Mouse (Mus musculus) heart, postnatal 0 days (tissue): ENCODE measurements around the gene Phactr1. TPM values are rescaled to one million over a fixed set of nuclear protein-coding genes. Genes with fewer than 3 reads are reported as not detected.
A peak's percentile ranks its signal among the peaks of the same experiment; 100 is the strongest.

Source experiments
- ATAC-seq: fragments of 200-750 bp; cut with Nextera tagmentation; 2 replicates; pipeline ENCODE4 v1.8.0; 2017; ENCODE audit warnings: low read depth, moderate number of reproducible peaks, moderate library complexity; ENCODE audit not compliant: insufficient read depth
- DNase-seq: peaks from one replicate; pipeline ENCODE4 v3.0.0-alpha.2; 2016; ENCODE audit warnings: low spot score
- H3K27ac ChIP-seq: fragments of 300-500 bp; sonication (generic); 2 replicates; pipeline ENCODE4 v1.5.1; 2014; ENCODE audit warnings: low read depth, mild to moderate bottlenecking
- H3K27me3 ChIP-seq: fragments of 300-500 bp; sonication (generic); 2 replicates; pipeline ENCODE4 v1.6.1; 2014; ENCODE audit warnings: low read length, mixed read lengths; ENCODE audit not compliant: control insufficient read depth, insufficient read depth
- H3K36me3 ChIP-seq: fragments of 300-500 bp; sonication (generic); replicated peaks from 2 replicates; pipeline ENCODE4 v1.6.1; 2014; ENCODE audit warnings: low read length, mixed read lengths; ENCODE audit not compliant: control insufficient read depth, insufficient read depth
- H3K4me1 ChIP-seq: fragments of 300-500 bp; sonication (generic); 2 replicates; pipeline ENCODE4 v1.6.1; 2014; ENCODE audit warnings: antibody characterized with exemption; ENCODE audit not compliant: control insufficient read depth, insufficient read depth
- H3K4me2 ChIP-seq: fragments of 300-500 bp; sonication (generic); 2 replicates; pipeline ENCODE4 v1.6.1; 2014; ENCODE audit warnings: low read depth, mild to moderate bottlenecking, low read length, moderate library complexity
- H3K4me3 ChIP-seq: fragments of 300-500 bp; sonication (generic); 2 replicates; pipeline ENCODE4 v1.5.1; 2014; ENCODE audit warnings: low read depth, low read length
- H3K9ac ChIP-seq: fragments of 300-500 bp; sonication (generic); replicated peaks from 2 replicates; pipeline ENCODE4 v1.6.1; 2014; ENCODE audit warnings: low read depth, low read length, mixed read lengths
- H3K9me3 ChIP-seq: fragments of 300-500 bp; sonication (generic); replicated peaks from 2 replicates; pipeline ENCODE4 v1.6.1; 2016; ENCODE audit warnings: low read length; ENCODE audit not compliant: control insufficient read depth
- CTCF ChIP-seq: IDR thresholded peaks from 2 replicates; pipeline ENCODE4 v1.5.1; 2016; ENCODE audit warnings: antibody characterized with exemption, control low read depth, low read depth
- EP300 ChIP-seq: IDR thresholded peaks from 2 replicates; pipeline ENCODE4 v1.6.1; 2016; ENCODE audit warnings: antibody characterized with exemption, low read depth
- WGBS: fragments of 180-500 bp; shearing (Covaris S2); extraction: QIAGEN DNeasy Blood & Tissue Kit; methylation state at CpG from one replicate; pipeline ENCODE4 v1.1.7; 2014; 5-methylcytosine and 5-hydroxymethylcytosine counted together
- polyA plus RNA-seq: library from polyadenylated mRNA; unstranded; fragments of >200 nt; fragmentation: Nextera tagmentation; extraction: Ambion mirVana; gene quantifications from 2 replicates; pipeline ENCODE4 v1.2.1, GENCODE M21; 2015
- total RNA-seq: library from RNA; depleted of rRNA; stranded (reverse); fragments of >200 nt; gene quantifications from 2 replicates; pipeline ENCODE4 v1.2.3, GENCODE M21; 2014; ENCODE audit warnings: low replicate concordance

The Phactr1 gene
- total and polyA plus RNA-seq, 2 experiments from 2014 or later, result 1.6 to 4.8 TPM

DNA sequence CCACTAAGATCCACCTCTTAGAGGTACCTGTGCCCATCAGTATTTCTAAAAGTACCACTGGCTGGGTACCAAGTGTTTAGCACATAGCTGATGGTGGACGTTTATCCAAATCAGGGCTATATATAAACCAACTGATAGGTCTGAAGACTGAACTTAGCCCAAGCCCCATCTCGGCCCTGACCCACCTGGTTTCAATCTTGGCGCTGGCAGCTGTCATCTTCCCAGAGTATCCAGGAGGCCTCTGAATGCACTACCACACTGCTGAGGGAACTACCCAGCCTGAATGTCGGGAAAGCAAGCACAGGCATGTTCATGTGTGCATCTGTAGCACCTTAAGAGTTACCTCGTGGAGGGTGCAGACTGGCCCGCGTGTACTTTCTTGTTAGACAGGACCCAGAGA, 422.5 kb downstream of the Phactr1 start:
- no peak for TF ChIP-seq CTCF
- TF ChIP-seq EP300, result no peak

DNA sequence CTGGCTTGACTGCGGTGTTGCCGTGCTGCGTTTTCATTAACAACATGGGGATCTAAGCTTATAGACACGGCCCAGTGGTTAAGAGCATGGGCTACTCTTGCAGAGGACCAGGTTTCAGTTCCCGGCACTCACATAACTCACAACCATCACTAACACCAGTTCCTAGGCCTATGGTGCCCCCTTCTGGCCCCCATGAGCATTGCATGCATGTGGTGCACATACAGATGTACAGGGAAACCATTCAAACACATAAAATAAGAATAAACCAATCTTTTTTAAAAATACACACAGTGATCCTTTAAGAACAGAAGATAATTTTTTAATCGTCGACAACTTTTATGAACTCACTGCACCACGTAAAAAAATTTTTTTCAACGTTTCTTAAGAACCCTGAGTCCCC, 424.1 kb downstream of the Phactr1 start:
- TF ChIP-seq EP300, result no peak
- WGBS, result 96% methylated on average over 9 of the region's 9 CpGs

More for the DNA sequence above, 422.5 kb downstream of the Phactr1 start:
- ATAC-seq, result peak; percentile 57
- no peak for DNase-seq
- no peak overlapping the region for H3K27ac ChIP-seq
- H3K4me2 ChIP-seq, result no peak overlapping the region
- no peaks in the 10 kb centered on the region for H3K36me3 ChIP-seq
- no peak overlapping the region for H3K9ac ChIP-seq
- no peak overlapping the region for H3K4me3 ChIP-seq
- peaks cover 4% of the 10 kb centered on the region; the same call in 1 of the 2 replicates for H3K9me3 ChIP-seq
- H3K27me3 ChIP-seq, result no peaks in the 10 kb centered on the region
- WGBS, result 26% methylated on average over 7 of the region's 7 CpGs
- 0 out of 2 replicates have a peak, but pooled peaks cover 3% of the 10 kb centered on the region for H3K4me1 ChIP-seq

DNA sequence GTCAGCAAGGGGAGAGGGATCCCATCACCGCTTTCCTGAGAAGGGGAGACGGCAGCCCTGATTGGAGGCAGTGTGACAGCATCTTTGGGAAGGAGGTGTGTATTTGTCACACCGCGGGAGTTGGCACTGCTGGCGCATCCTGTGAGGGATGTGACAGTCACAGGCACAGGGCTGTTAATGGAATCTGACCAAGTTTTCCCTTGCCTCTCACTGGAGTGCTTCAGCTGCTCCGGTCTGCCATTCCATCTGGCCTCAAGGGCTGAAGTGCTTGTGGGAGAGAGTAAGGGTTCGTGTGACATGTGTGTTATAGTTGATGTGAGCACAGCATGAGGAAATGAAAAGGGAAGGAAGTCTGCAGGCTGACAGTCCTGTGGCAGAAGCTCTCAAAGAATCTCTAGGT, 431.9 kb downstream of the Phactr1 start:
- no peak overlapping the region for H3K9ac ChIP-seq
- no peak for TF ChIP-seq CTCF
- TF ChIP-seq EP300, result no peak
- no peaks in the 10 kb centered on the region for H3K36me3 ChIP-seq
- H3K27ac ChIP-seq, result no peak overlapping the region
- no peaks in the 10 kb centered on the region for H3K9me3 ChIP-seq
- H3K4me3 ChIP-seq, result no peak overlapping the region
- H3K4me1 ChIP-seq, result no peaks in the 10 kb centered on the region
- DNase-seq, result no peak
- no peak for ATAC-seq
- no peaks in the 10 kb centered on the region for H3K27me3 ChIP-seq
- H3K4me2 ChIP-seq, result no peak overlapping the region
- WGBS, result 61% methylated on average over 7 of the region's 7 CpGs

More for the DNA sequence above, 424.1 kb downstream of the Phactr1 start:
- DNase-seq (no peak), ATAC-seq (no peak)
- no peaks in the 10 kb centered on the region for H3K36me3 ChIP-seq
- H3K27me3 ChIP-seq, result no peaks in the 10 kb centered on the region
- no peak overlapping the region for H3K4me2 ChIP-seq
- no peak overlapping the region for H3K4me3 ChIP-seq
- no peak overlapping the region for H3K27ac ChIP-seq
- H3K9ac ChIP-seq, result no peak overlapping the region
- H3K9me3 ChIP-seq, result peaks cover 4% of the 10 kb centered on the region; the same call in 1 of the 2 replicates
- 0 out of 2 replicates have a peak, but pooled peaks cover 3% of the 10 kb centered on the region for H3K4me1 ChIP-seq

DNA sequence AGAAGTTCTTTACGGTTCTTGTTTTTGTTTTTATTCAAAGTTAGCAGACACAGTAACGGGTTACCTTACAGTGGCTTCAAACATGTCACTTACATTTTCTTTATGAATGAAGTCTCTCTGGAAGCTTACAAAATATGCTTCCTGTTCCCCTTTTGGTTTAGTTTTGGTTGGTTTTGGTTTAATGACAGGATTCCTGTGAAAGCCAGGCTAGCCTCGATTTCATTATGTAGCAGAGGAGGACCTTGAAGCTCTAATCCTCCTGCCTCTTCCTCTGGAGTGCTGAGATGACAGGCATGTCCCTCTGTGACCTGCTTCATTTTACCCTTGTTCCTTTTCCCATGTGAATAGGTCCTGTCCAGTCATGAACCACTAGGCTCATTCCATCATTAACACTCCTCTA, 432.3 kb downstream of the Phactr1 start:
- no peak for ATAC-seq
- WGBS, result 69% methylated on average over 3 of the region's 3 CpGs

DNA sequence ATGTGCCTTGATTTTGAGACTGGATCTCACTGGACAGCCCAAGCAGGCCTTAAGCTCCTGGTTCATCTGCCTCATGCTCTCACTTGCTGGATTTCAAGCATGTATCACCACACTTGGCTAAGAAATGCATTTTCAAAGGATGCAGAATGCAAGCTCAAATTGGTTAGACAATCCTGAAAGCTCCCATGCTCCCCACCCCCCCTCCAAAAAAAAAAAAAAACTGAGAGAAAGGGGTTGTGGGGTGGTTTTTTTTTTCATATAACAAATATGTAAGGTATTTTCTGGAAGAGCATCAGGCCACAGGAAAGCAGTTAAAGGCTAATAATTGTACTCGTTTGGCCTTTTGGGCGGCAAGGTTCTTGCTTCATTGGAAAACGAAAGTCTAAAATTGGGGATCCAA, 432.7 kb downstream of the Phactr1 start:
- WGBS, result 93% methylated on average over 3 of the region's 3 CpGs
- no peak for TF ChIP-seq EP300
- TF ChIP-seq CTCF, result no peak
- DNase-seq, result no peak
- no peaks in the 10 kb centered on the region for H3K9me3 ChIP-seq
- H3K4me3 ChIP-seq, result no peak overlapping the region
- no peak overlapping the region for H3K27ac ChIP-seq
- H3K27me3 ChIP-seq, result no peaks in the 10 kb centered on the region
- H3K4me2 ChIP-seq, result no peak overlapping the region
- H3K9ac ChIP-seq, result no peak overlapping the region
- no peaks in the 10 kb centered on the region for H3K36me3 ChIP-seq
- no peak for ATAC-seq
- no peaks in the 10 kb centered on the region for H3K4me1 ChIP-seq

More for the DNA sequence above, 432.3 kb downstream of the Phactr1 start:
- no peaks in the 10 kb centered on the region for H3K4me1 ChIP-seq
- H3K27me3 ChIP-seq, result no peaks in the 10 kb centered on the region
- H3K27ac ChIP-seq, result no peak overlapping the region
- H3K4me3 ChIP-seq, result no peak overlapping the region
- DNase-seq, result no peak
- H3K9me3 ChIP-seq, result no peaks in the 10 kb centered on the region
- no peak overlapping the region for H3K9ac ChIP-seq
- H3K36me3 ChIP-seq, result no peaks in the 10 kb centered on the region
- no peak overlapping the region for H3K4me2 ChIP-seq
- TF ChIP-seq CTCF (no peak), EP300 (no peak)
